Mouse (Mus musculus) limb, embryonic 12.5 days (tissue): ENCODE results near the gene Ncoa1. TPM values are rescaled to one million over a fixed set of nuclear protein-coding genes. Genes with fewer than 3 reads are reported as not detected.
"Not testable (repeated sequence)": the region's sequence is repeated elsewhere in the genome, so short reads cannot be mapped to it uniquely, and the experiment has no call there.

Source experiments
- ATAC-seq: fragments of 200-750 bp; cut with Nextera tagmentation; 2 replicates; pipeline ENCODE4 v1.8.0; 2017; ENCODE audit warnings: low read depth, moderate TSS enrichment; ENCODE audit not compliant: insufficient number of reproducible peaks, insufficient read depth, low FRiP score, low TSS enrichment
- H3K27ac ChIP-seq: fragments of 300-500 bp; sonication (generic); 2 replicates; pipeline ENCODE4 v1.5.1; 2016; ENCODE audit warnings: mild to moderate bottlenecking, moderate library complexity
- H3K27me3 ChIP-seq: fragments of 300-500 bp; sonication (generic); 2 replicates; pipeline ENCODE4 v1.6.1; 2016; ENCODE audit warnings: mild to moderate bottlenecking, moderate library complexity
- H3K36me3 ChIP-seq: fragments of 300-500 bp; sonication (generic); 2 replicates; pipeline ENCODE4 v1.6.1; 2016; ENCODE audit warnings: mild to moderate bottlenecking, moderate library complexity
- H3K4me1 ChIP-seq: fragments of 300-500 bp; sonication (generic); replicated peaks from 2 replicates; pipeline ENCODE4 v1.6.1; 2016
- H3K4me2 ChIP-seq: fragments of 300-500 bp; sonication (generic); 2 replicates; pipeline ENCODE4 v1.6.1; 2016; ENCODE audit warnings: mild to moderate bottlenecking, moderate library complexity
- H3K4me3 ChIP-seq: fragments of 300-500 bp; sonication (generic); replicated peaks from 2 replicates; pipeline ENCODE4 v1.5.1; 2016; ENCODE audit warnings: mild to moderate bottlenecking
- H3K9ac ChIP-seq: fragments of 300-500 bp; sonication (generic); replicated peaks from 2 replicates; pipeline ENCODE4 v1.6.1; 2016; ENCODE audit warnings: mild to moderate bottlenecking, moderate library complexity
- H3K9me3 ChIP-seq: fragments of 300-500 bp; sonication (generic); 2 replicates; pipeline ENCODE4 v1.6.1; 2016; ENCODE audit warnings: mild to moderate bottlenecking, moderate library complexity
- WGBS: fragments of 180-500 bp; shearing (Covaris S2); methylation state at CpG from one replicate; pipeline ENCODE4 v1.1.7; 2016; 5-methylcytosine and 5-hydroxymethylcytosine counted together
- polyA plus RNA-seq: library from polyadenylated mRNA; unstranded; fragments of >200 nt; fragmentation: Nextera tagmentation; extraction: Ambion mirVana; gene quantifications from 2 replicates; pipeline ENCODE4 v1.2.1, GENCODE M21; 2016

The Ncoa1 gene
- polyA plus RNA-seq, 1 experiment from 2014 or later = 11.3 TPM

- Histone ChIP-seq H3K4me1 (peaks cover 23% of the 10 kb centered on the region), H3K27me3 (peaks cover 15% of the 10 kb centered on the region; the same call in 1 of the 2 replicates)
These were observed 621 bp downstream of the Ncoa1 start for GRCm38 (mm10) chr12:4476291-4476831.

GRCm38 (mm10) chr12:4475251-4475993 is 1.6 kb downstream of the Ncoa1 start:
- Histone ChIP-seq H3K9me3 (no peaks in the 10 kb centered on the region), H3K4me3 (peak overlapping the region; percentile 93), H3K4me2 (peak overlapping the region; percentile 86), H3K9ac (peak overlapping the region; percentile 86), H3K27ac (no peak overlapping the region), H3K27me3 (peaks cover 15% of the 10 kb centered on the region; the same call in 1 of the 2 replicates), H3K36me3 (no peaks in the 10 kb centered on the region), H3K4me1 (peaks cover 23% of the 10 kb centered on the region)
- WGBS = 6% methylated on average over 18 of the region's 18 CpGs
- 0 out of 2 replicates have a peak, but pooled peaks have one; percentile 9 for ATAC-seq

More at GRCm38 (mm10) chr12:4476291-4476831, 621 bp downstream of the Ncoa1 start:
- peak overlapping the region; percentile 86 for H3K4me2 ChIP-seq
- H3K4me3 ChIP-seq = peak overlapping the region; percentile 93
- ATAC-seq = peak; percentile 57
- H3K9me3 ChIP-seq = no peaks in the 10 kb centered on the region
- no peaks in the 10 kb centered on the region for H3K36me3 ChIP-seq
- peak overlapping the region; percentile 94 for H3K27ac ChIP-seq
- peak overlapping the region; percentile 86 for H3K9ac ChIP-seq
- WGBS = under 1% methylated on average over 44 of the region's 73 CpGs

- H3K9ac ChIP-seq = no peak overlapping the region
- no peaks in the 10 kb centered on the region for H3K36me3 ChIP-seq
- H3K27ac ChIP-seq = no peak overlapping the region
- H3K27me3 ChIP-seq = 0 out of 2 replicates have a peak, but pooled peaks cover 9% of the 10 kb centered on the region
- H3K4me1 ChIP-seq = peaks cover 9% of the 10 kb centered on the region
- no peaks in the 10 kb centered on the region for H3K9me3 ChIP-seq
- 59% methylated on average over 2 of the region's 2 CpGs for WGBS
- ATAC-seq = no peak
- no peak overlapping the region for H3K4me3 ChIP-seq
- no peak overlapping the region for H3K4me2 ChIP-seq
These were observed 7.9 kb downstream of the Ncoa1 start for GRCm38 (mm10) chr12:4469115-4469514.

DNA sequence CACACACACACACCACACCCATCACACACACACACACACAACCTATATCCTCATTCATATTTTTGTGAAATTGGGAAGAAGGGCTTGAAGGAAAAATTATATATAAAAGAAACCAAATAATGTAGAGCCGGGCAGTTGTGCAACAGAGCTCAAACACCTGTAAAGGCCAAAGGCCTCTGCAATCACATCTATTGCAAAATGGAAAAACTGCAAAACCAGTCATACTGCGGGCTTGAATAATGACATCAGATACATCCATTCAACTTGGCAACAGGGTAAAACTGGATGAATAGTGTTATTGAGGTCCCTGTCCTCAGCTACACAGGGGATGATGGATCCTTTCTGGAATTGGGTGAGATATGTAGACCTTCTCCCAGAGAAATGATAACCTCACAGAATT is 13.3 kb downstream of the Ncoa1 start:
- WGBS = 91% methylated on average over 2 of the region's 2 CpGs
- no peaks in the 10 kb centered on the region for H3K27me3 ChIP-seq
- H3K27ac ChIP-seq = no peak overlapping the region
- H3K36me3 ChIP-seq = no peaks in the 10 kb centered on the region
- ATAC-seq = no peak
- H3K9ac ChIP-seq = no peak overlapping the region
- H3K4me1 ChIP-seq = no peaks in the 10 kb centered on the region
- no peak overlapping the region for H3K4me2 ChIP-seq
- no peaks in the 10 kb centered on the region for H3K9me3 ChIP-seq
- H3K4me3 ChIP-seq = no peak overlapping the region

DNA sequence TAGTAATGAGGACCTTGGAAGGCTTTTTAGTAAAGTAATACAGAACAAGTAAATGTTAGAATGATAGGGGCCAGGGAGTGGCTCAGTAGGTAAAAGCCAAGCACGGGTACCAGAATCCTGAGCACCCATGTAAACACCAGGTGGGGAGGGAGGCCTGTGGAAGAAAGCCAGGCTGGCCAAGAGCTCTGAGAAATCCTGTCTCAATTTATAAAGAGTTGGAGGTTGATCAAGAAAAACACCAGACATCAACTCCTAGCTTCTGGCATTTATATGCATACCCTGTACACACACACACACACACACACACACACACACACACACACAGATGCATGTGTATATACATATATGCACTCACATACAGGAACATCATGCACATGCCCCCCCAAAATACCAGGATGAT is 14.6 kb downstream of the Ncoa1 start:
- Histone ChIP-seq H3K36me3 (no peaks in the 10 kb centered on the region), H3K27ac (no peak overlapping the region), H3K9me3 (no peaks in the 10 kb centered on the region), H3K4me1 (no peaks in the 10 kb centered on the region), H3K9ac (no peak overlapping the region), H3K27me3 (no peaks in the 10 kb centered on the region), H3K4me2 (no peak overlapping the region), H3K4me3 (no peak overlapping the region)
- WGBS = 74% methylated on average over 1 of the region's 1 CpGs
- ATAC-seq = no peak

DNA sequence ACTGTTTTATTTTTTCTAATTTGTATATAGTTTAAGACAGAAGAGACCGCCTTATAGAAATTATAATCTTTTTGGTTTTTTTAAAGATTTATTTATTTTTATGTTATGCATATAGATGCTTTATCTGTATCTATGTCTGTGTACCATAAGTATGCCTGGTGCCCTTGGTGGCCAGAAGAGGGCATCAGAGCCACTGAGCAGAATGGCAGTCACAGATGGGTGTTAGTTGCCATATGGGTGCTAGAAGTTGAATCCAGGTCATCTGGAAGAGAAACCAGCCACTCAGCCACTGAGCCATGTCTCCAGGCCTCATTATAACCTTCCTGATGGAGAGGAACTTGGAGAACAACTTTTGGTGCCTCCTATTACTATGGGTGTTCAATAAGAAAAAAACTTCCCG is 16.0 kb downstream of the Ncoa1 start:
- Histone ChIP-seq H3K9ac (no peak overlapping the region), H3K27ac (no peak overlapping the region), H3K4me2 (no peak overlapping the region), H3K4me3 (no peak overlapping the region), H3K9me3 (no peaks in the 10 kb centered on the region), H3K27me3 (no peaks in the 10 kb centered on the region), H3K36me3 (no peaks in the 10 kb centered on the region), H3K4me1 (no peaks in the 10 kb centered on the region)
- WGBS = 97% methylated on average over 2 of the region's 2 CpGs
- no peak for ATAC-seq

- Histone ChIP-seq H3K9me3 (no peaks in the 10 kb centered on the region), H3K27ac (no peak overlapping the region), H3K9ac (no peak overlapping the region), H3K4me1 (no peaks in the 10 kb centered on the region), H3K36me3 (no peaks in the 10 kb centered on the region), H3K4me3 (no peak overlapping the region), H3K4me2 (no peak overlapping the region), H3K27me3 (no peaks in the 10 kb centered on the region)
- ATAC-seq = no peak
- 84% methylated on average over 10 of the region's 10 CpGs for WGBS
These were observed 21.9 kb downstream of the Ncoa1 start for GRCm38 (mm10) chr12:4454956-4455565.

DNA sequence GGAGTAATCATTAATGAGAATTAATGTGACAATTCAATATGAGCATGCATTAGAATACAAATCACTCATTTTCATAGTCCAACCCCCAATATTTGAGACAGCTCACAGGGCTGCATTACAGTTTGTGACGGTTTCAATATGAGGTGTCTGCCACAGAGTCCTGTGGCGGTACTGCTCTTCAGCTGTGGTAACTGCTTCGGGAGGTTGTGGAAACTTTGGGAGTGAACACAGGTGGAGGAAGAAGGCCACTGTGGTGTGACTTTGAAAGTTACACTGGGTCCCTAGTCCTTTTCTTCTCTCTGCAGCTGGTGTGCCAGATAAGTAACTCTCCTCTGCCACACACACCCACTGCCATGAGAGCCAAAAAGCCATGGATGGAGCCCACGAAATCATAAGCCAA is 22.7 kb downstream of the Ncoa1 start:
- Histone ChIP-seq H3K4me3 (no peak overlapping the region), H3K36me3 (no peaks in the 10 kb centered on the region), H3K9ac (no peak overlapping the region), H3K27me3 (no peaks in the 10 kb centered on the region), H3K9me3 (no peaks in the 10 kb centered on the region), H3K4me1 (no peaks in the 10 kb centered on the region), H3K4me2 (no peak overlapping the region), H3K27ac (no peak overlapping the region)
- no peak for ATAC-seq
- WGBS = 82% methylated on average over 4 of the region's 4 CpGs

GRCm38 (mm10) chr12:4452233-4452632 is 24.7 kb downstream of the Ncoa1 start:
- no peak overlapping the region for H3K27ac ChIP-seq
- H3K9me3 ChIP-seq = no peaks in the 10 kb centered on the region
- no peaks in the 10 kb centered on the region for H3K4me1 ChIP-seq
- H3K27me3 ChIP-seq = no peaks in the 10 kb centered on the region
- H3K9ac ChIP-seq = no peak overlapping the region
- H3K36me3 ChIP-seq = no peaks in the 10 kb centered on the region
- no peak for ATAC-seq
- no peak overlapping the region for H3K4me2 ChIP-seq
- H3K4me3 ChIP-seq = no peak overlapping the region

DNA sequence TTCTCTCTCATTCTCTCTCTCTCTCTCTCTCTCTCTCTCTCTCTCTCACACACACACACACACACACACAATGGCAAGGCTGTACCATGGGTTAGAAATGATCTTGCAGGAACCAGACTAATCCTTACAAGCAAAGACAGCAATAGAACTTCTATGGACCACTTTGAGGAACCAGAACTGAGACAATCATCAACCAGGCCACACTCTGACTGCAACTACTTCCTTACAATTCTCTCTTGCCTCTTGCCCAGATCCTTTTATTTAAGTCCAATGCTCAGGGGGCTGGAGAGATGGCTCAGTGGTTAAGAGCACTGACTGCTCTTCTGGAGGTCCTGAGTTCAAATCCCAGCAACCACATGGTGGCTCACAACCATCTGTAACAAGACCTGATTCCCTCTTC is 26.5 kb downstream of the Ncoa1 start:
- H3K27me3 ChIP-seq, H3K36me3 ChIP-seq, H3K27ac ChIP-seq, H3K4me1 ChIP-seq, H3K9me3 ChIP-seq, H3K9ac ChIP-seq, H3K4me3 ChIP-seq, H3K4me2 ChIP-seq, ATAC-seq: not testable (repeated sequence)

- no peak for ATAC-seq
- H3K4me1 ChIP-seq = no peaks in the 10 kb centered on the region
- no peak overlapping the region for H3K4me3 ChIP-seq
- H3K9me3 ChIP-seq = no peaks in the 10 kb centered on the region
- no peak overlapping the region for H3K9ac ChIP-seq
- 86% methylated on average over 4 of the region's 4 CpGs for WGBS
- H3K36me3 ChIP-seq = no peaks in the 10 kb centered on the region
- no peaks in the 10 kb centered on the region for H3K27me3 ChIP-seq
- no peak overlapping the region for H3K4me2 ChIP-seq
- H3K27ac ChIP-seq = no peak overlapping the region
These were observed 28.8 kb downstream of the Ncoa1 start for GRCm38 (mm10) chr12:4448076-4448589.
